Mouse (Mus musculus): ENCODE measurements around the gene Rgs12.

Gene Rgs12

DNA sequence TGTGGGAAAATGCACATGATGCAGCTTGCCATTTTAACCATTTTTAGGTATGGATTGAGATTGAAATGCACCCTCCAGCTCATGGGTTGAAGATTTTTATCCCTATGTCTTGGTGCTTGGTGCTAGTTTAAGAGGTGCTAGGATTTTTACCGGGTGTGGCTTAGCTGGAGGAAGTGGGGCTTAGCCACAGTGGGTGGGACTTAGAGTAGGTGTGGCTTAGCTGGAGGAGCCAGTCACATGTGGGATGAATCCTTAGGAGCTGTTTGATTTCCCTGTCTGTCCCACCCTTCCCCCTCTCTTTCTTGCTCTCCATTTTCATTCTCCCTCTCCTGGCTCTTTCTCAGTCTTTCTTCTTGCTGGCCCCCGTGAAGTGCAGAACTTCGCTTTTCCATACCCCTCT is 32.5 kb downstream of the Rgs12 start:
- no peak for DNase-seq (ENCODE audit: low spot score in 2 of 2)

DNA sequence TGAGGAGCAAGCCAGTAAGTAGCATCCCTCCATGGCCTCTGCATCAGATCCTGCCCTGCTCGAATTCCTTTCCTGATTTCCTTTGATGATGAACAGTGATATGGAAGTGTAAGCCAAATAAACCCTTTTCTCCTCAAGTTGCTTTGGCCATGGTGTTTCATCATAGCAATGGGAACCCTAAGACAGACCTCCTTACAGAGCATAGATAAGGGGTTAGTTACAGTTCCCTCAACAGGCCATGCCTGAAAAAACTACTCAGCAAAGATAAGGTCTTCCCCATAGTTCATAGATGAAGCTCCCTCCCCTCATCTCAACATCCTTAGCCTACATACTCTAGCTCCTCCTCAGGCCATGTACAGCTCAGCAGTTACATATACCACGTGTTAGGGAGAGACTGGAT is 35.7 kb downstream of the Rgs12 start:
- DNase-seq (ENCODE audit: low spot score in 2 of 2) = no peak

DNA sequence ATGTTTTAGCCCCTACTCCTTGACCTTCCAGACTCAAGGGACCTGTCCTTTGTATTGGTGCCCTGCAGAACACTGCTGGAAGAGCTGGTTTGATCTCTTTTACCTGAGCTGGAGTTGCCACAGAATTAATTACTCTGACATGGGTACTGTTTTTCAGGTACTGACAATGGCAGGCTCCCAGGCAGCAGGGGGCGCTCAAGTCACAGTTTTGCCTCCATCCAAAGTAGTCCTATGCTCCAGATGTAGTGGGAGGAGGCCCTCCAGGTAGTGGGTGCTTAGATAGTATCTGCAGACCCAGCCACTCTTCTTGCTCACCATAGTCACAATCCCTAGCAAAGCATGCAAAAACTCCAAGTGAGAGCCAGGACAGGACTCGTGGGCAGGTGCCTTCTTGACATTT is 36.6 kb downstream of the Rgs12 start:
- DNase-seq (ENCODE audit: low spot score in 2 of 2) = peak; percentile 47 to 67

DNA sequence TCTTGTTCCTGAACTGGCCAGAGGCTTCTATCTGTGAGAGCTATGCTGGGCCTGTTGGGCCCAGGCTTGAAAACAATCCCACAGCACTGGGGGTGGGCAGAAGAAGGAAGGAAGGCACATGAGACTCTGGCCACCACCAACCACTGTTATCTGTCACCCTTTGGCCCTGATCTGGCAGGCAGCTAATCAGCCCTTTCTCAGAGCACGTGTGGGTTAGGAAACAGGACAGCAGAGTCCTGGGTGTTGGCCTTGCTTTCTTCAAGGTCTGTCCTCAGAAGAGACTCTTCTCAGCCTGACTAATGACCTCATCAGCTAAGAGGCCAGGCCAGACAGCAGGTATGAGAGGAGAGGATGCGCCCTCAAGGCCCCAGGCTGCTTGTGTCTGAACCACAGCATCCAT is 38.2 kb downstream of the Rgs12 start:
- DNase-seq (ENCODE audit: low spot score in 2 of 2) = no peak

DNA sequence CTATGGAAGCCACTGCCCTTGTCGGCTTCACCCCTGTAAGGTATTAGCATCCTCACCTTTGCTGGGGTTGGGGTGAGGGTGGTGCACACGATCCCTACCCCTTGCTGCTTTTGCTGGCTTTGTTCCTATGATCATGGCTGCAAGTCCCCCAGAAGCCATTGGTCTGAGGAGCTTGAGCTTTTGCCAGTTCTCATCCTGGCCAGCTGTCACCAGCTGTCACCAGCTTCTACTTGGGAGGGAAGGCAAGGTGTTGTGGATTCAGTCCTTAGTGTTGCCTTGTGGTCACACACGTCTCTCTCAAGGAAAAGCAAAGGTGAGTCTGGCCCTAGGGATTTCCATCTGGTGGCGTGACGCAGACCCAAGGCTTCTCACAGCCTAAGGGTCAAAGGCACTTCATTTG is 39.4 kb downstream of the Rgs12 start:
- no peak for DNase-seq (ENCODE audit: low spot score in 2 of 2)

DNA sequence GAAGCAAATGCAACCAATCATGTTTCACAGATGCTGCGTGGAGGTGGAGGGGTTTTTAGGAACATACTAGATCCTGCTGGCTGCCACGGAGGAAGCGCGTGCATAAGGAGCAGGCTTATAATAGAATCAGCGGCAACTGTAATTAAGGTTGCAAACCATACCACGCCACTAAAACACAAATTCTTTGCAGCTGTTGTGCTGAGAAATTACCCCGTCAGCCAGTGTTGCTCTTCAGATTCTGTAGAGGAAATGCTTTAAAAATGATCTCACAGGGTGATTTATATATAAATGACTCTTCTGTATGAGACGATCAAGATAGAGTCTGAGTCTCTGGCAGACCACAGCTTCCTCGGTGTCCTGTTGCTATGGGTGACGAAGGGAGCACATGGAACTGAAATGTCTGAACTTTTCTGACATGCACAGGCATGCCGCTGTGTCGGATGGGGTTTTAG is 40.1 kb downstream of the Rgs12 start:
- peak; percentile 73 to 83 for DNase-seq (ENCODE audit: low spot score in 2 of 2)

DNA sequence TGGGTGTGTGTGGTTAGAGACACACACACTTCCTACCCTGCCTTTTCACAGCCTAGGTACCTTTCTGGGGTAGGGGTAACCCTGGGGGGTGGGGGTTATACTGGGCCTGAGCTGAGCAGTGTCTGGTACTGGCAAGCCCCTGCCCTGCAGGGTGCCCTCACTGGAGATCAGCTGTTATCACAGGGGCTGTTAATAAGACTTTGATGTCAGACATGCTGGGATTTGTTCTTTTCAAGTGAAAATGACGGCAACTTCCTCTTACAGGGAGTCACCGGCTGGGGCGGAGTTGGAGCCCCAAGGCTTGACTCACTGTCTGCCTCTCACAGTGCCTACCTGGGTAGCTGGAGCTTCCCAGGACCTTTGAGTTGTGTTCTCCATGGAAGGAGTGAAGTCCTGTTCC is 49.5 kb downstream of the Rgs12 start:
- DNase-seq (ENCODE audit: low spot score in 2 of 2) = no peak

DNA sequence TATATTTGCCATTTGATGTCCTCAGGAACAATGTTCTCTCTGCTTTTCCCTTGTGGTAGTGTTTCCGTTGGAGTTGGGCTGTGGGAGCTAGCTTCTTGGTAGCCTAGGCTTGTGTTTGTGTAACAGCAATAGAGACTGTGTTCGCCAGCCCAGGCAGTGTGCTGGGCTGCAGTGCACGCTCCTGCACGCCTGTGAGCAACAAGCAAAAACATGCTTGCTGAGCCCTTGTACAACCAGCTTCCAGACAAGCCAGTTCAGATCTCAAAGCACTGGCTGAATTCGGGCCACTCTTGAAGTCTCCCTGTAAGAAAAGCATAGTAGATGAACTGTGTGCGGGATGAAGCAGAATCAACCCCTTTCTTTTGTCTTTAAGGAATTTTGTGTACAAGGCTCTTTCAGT is 50.0 kb downstream of the Rgs12 start:
- DNase-seq (ENCODE audit: low spot score in 2 of 2) = no peak

DNA sequence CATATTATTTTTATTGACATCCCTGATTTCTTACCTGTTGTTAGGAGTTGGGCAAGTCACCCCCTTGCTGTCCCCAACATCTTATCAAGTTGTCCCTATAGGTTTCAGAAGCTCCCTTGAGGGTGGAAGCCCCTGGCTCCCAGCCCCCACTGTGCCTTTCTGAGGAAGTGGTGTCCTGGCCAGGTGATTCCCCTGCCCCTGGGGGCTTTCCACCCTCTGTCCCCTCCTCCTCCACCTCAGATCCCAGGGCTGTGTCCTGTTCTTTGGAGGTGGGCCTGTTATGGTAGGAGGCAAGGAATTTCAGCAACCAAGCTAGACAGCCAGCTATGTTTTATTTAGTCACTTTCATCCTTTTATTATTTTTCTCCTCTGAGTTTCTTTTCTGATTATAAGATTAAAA is 51.1 kb downstream of the Rgs12 start:
- no peak for DNase-seq (ENCODE audit: low spot score in 2 of 2)

DNA sequence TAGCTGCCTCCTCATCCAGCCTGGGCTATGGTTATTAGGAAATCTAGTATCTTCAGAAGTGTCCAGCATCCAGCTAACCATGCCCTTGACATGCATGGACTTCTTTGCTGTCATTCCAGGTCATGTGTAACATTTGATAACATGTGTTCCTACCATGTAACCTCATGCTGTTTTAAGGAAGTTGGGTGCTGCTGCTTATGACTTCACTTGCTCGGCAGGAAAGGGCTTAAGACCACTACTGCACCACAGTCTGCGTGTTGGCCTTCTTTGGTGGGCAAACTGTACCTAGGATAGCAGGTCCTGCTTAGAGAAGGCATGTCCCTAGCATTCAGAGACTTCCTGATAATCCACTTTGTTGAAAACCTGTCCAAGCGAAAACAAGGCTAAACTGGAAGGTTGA is 51.9 kb downstream of the Rgs12 start:
- no peak for DNase-seq (ENCODE audit: low spot score in 2 of 2)

DNA sequence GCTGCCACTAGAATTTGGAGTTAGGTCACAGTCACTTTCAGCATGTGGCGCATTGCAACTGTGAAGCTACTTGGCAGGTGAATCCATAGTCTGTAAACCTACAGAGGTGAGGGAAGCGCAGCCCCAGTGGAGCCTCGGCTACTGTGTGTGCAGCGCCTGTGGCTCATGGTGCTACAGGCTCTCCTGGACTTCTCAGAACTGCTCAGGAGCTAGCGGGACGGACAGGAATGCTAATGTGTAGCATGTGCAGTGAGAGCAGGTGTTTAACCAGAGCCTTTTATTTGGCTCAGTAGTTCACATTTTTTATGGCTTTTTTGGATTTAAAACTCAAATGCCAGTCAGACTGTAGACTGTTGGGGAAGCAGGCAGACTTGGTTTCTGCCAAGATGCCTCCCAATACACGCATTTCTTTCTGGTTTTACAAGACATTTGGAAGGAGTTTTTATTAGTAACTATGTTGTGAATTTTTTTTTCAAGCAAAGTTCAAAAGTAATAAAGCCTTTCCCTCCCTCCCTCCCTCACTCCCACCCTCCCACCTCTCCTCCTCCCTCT is 54.4 kb downstream of the Rgs12 start:
- DNase-seq (ENCODE audit: low spot score in 2 of 2) = no peak

DNA sequence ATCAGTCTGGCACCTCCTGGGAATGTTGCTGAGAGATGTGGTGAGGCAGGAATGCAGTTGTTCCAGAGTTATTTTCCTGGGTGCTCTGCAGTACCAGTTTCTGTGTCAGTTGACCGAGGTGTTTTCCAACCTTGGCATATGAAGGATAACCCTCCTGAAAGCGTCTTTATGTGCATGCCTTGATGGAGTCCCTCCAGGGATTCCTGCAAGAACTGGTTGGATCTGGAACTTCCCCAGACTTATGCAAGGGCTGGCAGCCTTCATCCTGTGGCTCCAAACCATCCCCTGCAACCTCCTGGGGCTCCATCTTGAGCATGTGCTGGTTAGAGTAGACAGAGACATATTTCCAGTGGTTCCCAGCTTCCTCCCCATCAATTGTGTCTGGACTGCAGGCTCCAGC is 55.5 kb downstream of the Rgs12 start:
- DNase-seq (ENCODE audit: low spot score in 2 of 2) = no peak

DNA sequence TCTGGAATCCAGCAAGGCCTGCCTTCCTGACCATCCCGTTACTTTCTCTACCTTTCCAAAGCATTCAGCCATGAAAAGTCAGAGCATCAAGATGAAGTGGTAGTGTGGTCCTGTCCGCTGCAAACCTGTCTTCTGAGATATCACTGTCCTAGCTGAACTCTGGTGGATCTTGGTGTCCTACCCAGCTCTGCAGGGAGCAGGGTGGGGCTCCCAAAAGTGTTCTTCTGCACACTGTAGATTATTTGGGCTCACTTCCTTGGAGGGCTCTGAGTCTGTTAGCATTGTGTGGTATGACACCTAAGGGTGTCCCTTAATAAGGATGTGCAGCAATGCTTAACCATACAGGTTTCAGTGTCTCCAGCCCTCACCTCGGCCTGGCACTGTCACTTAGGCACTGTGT is 56.4 kb downstream of the Rgs12 start:
- DNase-seq (ENCODE audit: low spot score in 2 of 2) = no peak

DNA sequence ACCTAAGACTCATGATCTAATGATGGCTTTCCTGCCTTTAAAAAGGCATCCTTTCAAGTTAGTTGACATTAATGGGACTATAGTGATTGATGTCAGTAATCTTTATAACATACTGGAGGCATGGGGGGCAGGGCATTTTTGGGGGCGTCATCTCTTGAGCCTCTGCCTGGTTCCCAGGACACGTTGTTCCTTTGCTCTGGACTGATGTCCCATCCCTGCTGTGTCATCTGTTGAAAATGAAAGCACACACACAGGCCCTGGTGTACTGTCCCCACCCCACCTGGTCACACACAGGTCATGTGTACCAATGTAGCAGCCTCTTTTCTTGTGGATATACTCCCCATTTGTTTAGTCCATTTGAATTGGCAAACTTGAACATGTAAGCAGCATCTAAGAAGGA is 57.4 kb downstream of the Rgs12 start:
- no peak for DNase-seq (ENCODE audit: low spot score in 2 of 2)

DNA sequence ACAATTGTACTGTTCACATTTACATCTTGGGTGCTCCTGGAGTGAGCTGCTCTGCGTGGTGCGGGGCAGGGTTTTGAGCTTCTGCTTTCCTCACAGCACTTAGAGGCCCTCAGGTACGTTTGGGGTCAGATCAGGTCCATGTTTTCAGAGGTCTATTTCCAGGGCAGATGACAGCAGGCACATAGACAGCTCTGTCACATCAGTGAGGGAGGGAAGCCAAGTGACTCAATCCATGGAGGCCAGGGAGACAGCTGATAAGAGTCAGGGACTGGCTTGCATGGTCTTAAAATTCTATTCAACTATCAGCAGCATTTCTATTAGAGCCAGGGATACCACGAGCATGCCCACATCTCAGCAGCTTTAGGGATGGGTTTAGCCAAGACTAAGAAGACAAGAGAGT is 59.9 kb downstream of the Rgs12 start:
- DNase-seq (ENCODE audit: low spot score in 2 of 2) = no peak

DNA sequence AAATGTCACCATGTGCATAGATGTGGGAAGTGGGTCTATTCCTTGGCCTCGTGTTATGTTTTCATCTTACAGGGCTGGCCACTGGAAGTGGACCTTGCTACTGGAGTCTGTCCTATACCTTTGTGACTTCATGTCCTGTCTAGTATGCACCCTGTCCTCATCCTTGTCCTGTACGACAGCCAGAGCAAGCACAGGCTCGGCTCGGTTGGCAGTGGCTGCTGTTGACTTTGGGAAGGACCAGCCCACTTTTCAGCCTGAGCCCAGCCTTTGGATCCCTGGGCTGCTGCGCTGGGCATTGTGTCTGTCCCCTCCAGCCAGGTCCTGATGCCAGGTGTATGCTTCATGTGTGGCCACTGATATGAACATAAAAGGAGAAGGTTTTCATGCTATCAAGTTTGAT is 61.4 kb downstream of the Rgs12 start:
- DNase-seq (ENCODE audit: low spot score in 2 of 2) = no peak

DNA sequence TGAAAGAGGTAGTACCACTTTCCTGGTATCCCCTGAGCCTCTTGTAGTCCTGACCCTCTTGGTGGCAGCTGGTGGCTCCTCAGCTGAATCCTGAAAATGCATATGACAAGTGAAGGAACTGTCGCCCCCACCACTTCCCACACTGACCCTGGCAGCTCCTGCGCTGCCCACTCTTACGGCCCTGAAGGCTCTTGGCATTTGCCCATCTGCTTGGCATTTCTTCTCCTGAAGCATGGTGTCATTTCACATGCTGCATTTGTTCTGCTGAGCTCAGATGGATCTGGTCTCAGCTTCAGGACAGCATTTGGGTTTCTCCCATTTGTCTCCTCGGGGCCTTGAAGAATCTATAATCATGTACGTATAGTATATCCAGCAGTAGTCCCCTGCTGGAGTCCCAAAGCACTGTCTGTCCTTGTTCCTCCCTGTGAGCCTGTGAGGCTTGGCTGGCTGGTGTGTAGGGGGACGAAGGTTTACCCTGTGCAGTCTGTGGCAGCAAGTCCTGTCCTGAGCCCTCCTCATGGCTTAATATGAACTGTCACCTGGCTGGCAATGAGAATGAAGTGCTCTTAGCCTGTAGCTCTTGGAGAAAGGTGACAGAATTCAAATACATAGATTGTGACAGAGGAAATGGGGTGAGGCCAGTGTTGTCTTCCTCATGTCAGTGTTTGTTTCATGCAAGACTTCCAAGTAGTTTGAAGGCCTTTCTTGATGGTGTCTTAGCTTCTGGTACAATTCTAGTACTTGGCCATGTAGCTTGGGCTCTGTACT is 62.1 kb downstream of the Rgs12 start:
- DNase-seq (ENCODE audit: low spot score in 2 of 2) = no peak

DNA sequence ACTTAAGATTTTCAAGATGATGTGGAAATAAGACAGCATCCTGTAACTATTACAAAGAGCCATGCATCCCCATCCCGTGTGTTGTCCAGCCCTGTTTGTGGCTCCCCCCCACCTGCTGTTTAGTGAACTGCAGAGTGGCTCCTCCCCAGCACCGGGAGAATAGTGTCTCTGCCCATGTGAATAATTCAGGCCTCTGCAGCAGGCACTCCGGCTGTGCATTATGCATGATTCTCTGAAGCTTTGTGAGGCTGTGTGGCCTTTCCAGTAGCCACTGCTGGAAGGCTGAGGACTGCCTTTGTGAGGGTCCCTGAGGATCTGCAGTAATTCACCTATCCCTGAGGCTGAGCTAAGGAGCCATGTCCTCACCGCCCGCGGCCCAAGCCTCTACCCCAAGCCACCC is 64.8 kb downstream of the Rgs12 start:
- DNase-seq (ENCODE audit: low spot score in 2 of 2) = no peak

DNA sequence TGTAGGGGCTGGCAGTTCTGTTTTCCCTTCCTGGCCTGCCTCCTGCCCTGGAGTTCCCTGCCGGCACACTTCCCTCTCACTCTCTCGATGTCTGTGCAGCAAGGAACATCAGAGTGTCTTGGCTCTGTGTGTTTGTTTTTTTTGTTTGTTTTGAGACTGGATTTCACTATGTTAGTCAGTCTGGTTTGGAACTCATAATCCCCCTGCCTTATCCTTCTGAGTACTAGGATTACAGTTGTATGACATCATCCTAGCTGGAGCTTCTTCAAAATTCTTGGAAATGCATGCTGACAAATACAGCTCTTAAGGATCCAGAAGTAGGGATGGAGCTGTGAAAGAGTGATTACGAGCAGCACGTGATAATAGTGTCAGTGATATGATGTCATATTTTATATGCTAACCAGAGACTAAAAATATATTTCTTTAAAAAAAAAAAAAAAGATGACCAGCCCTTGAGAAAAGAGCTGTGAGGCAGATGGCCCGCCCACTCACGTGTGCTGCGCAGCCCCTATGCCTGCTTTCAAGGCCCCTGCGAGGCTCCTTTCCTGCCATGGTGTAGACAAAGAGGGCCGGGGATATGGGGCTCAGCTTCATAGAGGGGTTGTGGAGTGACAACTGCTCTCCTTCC is 70.5 kb downstream of the Rgs12 start:
- DNase-seq (ENCODE audit: low spot score in 2 of 2) = peak in 1 of 2 experiments; percentile 38

DNA sequence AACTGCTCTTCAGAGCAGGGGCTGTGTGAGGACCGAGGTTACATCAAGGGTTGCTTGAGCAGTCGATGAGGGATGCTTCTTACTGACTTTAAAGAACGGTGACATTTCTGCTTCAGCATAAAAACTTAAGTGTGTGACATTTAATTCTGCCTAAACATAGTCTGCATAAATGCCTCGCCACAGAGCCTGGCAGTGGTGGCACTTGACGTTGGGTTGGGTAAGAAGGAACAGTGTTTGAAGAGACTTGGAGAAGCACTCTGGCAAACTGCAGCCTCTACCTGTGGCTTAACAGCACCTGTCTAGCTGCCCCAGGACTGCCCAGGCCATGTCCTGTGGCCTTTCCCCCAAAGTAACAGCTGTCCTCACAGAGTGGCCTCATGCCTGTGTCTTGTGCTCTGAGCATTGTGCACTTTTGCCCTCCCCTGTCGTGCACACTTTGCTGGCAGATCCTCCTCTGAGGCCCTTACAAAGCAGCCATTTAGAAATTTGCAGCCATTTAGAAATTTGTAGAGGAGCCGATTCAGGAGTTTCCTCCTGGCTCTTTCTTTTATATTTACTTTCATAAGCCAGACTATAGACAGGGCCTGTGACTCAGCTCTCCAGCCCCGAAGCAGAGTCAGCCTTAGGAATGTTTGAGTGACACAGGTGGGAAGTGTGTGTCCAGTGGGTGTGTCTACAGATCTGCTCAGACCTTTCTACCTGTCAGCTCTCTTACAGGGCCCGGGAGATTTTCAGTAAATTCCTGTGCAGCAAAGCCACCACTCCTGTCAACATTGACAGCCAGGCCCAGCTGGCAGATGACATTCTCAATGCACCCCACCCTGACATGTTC is 71.4 kb downstream of the Rgs12 start:
- no peak for DNase-seq (ENCODE audit: low spot score in 2 of 2)

DNA sequence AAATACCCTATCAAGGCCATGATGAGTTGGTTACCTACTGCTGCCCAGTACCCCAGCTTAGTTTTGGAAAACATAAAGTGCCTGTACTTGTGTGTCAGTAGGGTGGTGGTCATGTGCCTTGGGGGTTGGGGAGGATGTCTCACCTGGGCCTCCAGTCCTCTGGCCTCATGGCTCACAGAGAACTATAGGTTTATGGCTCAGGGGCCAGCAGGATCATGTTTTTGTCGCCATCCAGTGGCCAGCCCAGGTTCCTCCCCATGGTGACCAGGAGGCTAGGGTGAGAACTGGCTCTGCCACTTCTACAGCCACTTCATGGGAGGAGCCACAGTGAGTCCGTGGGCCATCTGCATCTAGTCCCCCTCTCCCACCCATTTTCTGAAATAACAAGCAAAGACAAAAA is 75.7 kb downstream of the Rgs12 start:
- peak in 1 of 2 experiments; percentile 36 for DNase-seq (ENCODE audit: low spot score in 2 of 2)

DNA sequence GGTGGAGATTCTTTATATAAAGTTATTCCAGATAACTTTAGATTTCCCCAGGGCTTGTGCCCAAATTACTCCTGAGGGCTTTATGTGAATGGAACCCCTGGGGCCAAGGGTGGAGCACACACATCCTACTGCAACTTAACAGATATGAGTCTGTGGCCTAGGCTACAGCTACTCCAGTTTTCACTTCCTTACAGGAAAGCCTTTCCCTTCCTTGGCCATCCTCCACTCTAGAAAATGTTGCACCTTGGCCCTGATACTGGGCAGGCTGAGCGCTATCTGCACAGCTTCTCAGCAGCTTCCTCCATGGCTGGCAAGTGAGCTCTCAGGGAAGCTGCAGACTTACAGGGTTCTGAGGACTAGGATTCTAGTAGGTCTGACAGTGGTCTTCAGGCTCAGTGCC is 80.1 kb downstream of the Rgs12 start:
- DNase-seq (ENCODE audit: low spot score in 2 of 2) = no peak
